Mouse (Mus musculus) brain, embryonic 14.5 days (tissue): ENCODE data around the gene Mpp2. TPM values are rescaled to one million over a fixed set of nuclear protein-coding genes. Genes with fewer than 3 reads are reported as not detected.
A peak's percentile ranks its signal among the peaks of the same experiment; 100 is the strongest.

Experiments used
- DNase-seq: peaks from one replicate; pipeline ENCODE4 v3.0.0-alpha.2; 2011; ENCODE audit warnings: low read depth
- CTCF ChIP-seq: fragments of 200-500 bp; IDR thresholded peaks from 2 replicates; pipeline ENCODE4 v1.5.1; 2012; ENCODE audit warnings: inconsistent platforms, mild to moderate bottlenecking, moderate library complexity, borderline replicate concordance; ENCODE audit not compliant: insufficient read depth, insufficient read length; ENCODE audit errors: extremely low read depth
- POLR2A ChIP-seq: fragments of 200-500 bp; IDR thresholded peaks from 2 replicates; pipeline ENCODE4 v1.6.1; 2012; ENCODE audit warnings: mild to moderate bottlenecking, inconsistent platforms, borderline replicate concordance; ENCODE audit not compliant: poor library complexity, insufficient read depth, insufficient read length, severe bottlenecking; ENCODE audit errors: extremely low read depth
- polyA plus RNA-seq: library from polyadenylated mRNA; depleted of rRNA; stranded (reverse); fragments of >200 nt; gene quantifications from 2 replicates; pipeline ENCODE4 v1.2.3, GENCODE M21; 2012; rRNA removed

Mpp2 gene
- polyA plus RNA-seq, 1 experiment: 49.9 TPM

DNA sequence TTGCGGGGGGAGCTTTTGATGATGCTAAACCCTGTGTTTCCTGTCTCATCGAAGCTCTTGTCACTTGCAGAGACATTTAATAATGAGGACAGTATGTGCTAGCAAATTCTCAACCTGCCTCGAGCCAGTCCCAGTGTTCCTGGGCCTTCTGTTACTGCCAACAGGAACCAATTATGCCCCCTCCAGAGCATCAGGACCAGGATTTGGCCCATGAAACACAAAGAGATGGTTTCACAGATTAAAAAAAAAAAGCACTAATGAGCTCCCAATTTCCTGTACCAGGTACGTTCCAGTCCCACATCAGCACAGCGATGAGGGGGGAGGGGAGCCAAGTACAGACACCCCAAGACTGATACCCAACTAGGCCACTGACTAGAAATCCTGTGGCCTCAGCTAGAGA, 67.1 kb downstream of the Mpp2 start:
- TF ChIP-seq POLR2A: no peak
- TF ChIP-seq CTCF: no peak
- no peak for DNase-seq

DNA sequence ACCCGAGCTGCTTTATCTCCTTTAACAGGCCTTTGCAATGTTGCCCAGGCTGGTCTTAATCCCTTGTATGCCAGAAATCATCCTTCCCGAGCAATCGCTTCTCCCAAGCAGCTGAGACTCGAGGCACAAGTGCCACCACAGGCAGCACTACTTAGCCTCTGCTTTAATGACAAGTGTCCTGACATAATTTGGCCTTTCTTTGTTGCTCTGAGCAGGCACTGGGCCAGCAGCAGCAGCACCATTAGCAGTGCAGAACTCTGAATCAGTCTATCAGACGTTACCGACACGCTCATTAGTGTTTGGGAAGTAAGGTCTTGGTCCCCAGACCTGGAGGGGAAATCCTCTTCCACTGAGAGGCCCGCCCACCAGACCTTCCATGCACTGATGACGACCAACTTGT, 68.6 kb downstream of the Mpp2 start:
- peak; percentile 74 for DNase-seq
- TF ChIP-seq POLR2A (no peak), CTCF (no peak)

- DNase-seq: no peak
- TF ChIP-seq CTCF (no peak), POLR2A (no peak)
Measured at GRCm38 (mm10) chr11:102016136-102016535, 72.2 kb downstream of the Mpp2 start.

- TF ChIP-seq CTCF: no peak
- no peak for DNase-seq
Measured at GRCm38 (mm10) chr11:102015472-102015871, 72.8 kb downstream of the Mpp2 start.

DNA sequence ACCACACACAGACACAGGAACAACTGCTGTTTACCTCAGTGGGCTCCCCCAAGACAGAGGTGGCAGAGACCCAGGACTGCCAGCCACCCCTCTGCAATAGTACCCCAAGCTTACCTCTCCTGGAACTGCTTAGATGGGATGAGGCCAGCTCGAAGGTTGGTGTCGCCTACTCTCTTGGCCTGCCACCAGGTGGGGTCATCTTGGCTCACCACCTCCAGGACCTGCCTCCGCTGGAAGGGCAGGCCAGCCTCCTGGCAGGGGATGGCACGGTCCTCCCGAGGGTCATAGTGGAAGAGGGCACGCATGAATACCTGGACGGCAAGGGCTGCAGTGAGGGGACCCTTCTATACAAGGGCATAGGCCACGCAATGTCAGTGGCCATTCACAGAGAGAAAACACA, 75.1 kb downstream of the Mpp2 start:
- no peak for TF ChIP-seq CTCF
- no peak for TF ChIP-seq POLR2A
- no peak for DNase-seq

DNA sequence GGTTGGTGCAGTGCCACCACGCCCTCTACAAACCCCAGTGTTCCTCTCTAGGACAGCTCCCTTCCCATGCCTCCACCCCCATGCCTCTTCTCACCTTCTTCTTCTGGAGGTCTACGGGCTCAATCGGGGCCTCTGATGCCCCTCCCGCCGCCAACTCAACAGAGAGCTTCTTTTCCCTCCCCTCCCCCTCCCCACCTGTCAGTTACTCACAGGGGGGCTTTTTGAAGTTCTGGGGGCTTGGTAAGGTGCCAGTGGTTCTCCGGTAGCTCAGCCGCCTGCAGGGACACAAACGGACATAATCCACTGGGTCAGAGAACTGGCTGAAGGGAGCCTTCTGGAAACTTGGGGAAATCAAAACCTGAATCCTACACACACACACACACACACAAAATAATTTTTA, 76.8 kb downstream of the Mpp2 start:
- DNase-seq: no peak
- TF ChIP-seq CTCF: no peak
- TF ChIP-seq POLR2A: no peak

DNA sequence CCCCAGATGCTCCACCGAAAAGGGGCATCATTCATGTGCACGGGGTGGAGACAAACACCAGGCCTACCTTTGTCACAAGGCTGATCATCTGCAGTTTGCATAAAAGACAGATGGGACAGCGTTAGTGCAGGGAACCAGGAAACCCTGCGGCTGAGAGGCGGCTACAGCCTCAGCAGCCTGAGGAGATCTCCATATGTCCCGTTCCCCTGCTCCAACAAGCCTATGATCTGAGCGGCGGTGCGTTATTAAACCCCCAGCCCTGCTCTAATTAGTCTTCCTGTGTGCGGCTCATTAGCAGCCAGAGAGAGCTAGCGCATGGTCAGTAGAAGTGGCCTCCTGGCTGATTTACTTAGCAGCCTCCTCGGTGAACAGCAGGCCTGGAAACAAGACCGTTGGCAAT, 78.2 kb downstream of the Mpp2 start:
- TF ChIP-seq POLR2A (no peak), CTCF (no peak)
- DNase-seq: peak; percentile 94

- TF ChIP-seq CTCF (no peak), POLR2A (no peak)
Measured at GRCm38 (mm10) chr11:102008954-102009637, 79.2 kb downstream of the Mpp2 start.

GRCm38 (mm10) chr11:102008372-102008771, 79.9 kb downstream of the Mpp2 start:
- no peak for DNase-seq
- TF ChIP-seq CTCF (no peak), POLR2A (no peak)

More at GRCm38 (mm10) chr11:102008954-102009637, 79.2 kb downstream of the Mpp2 start:
- no peak for DNase-seq

Other genes starting within 250 kb of the Mpp2 start
- gene Meox1, start 194.1 kb downstream of the Mpp2 start, polyA plus RNA-seq: 0.35 and 0.36 TPM in 2 replicates
- 0.22 and 0.23 TPM in 2 replicates for gene Sost, start 121.5 kb downstream of the Mpp2 start, polyA plus RNA-seq
- not detected in 2 replicates for gene Cfap97d1, start 104.2 kb downstream of the Mpp2 start, polyA plus RNA-seq
- gene Dusp3, start 101.5 kb downstream of the Mpp2 start, polyA plus RNA-seq: 9.7 and 15.4 TPM in 2 replicates
- 50.9 and 55.3 TPM in 2 replicates for gene Mpp3, start 60.1 kb downstream of the Mpp2 start, polyA plus RNA-seq
- 0.11 and 0.15 TPM in 2 replicates for gene Cd300lg, start 47.0 kb downstream of the Mpp2 start, polyA plus RNA-seq
- gene Ppy, start 12.8 kb upstream of the Mpp2 start, polyA plus RNA-seq: not detected in 2 replicates
- 1.8 and 4.0 TPM in 2 replicates for gene Pyy, start 19.3 kb upstream of the Mpp2 start, polyA plus RNA-seq
- gene Nags, start 57.0 kb upstream of the Mpp2 start, polyA plus RNA-seq: 0.04 and 0.05 TPM in 2 replicates
- 36.3 and 38.6 TPM in 2 replicates for gene Tmem101, start 67.9 kb upstream of the Mpp2 start, polyA plus RNA-seq
- gene Lsm12, start 96.8 kb upstream of the Mpp2 start, polyA plus RNA-seq: 36.5 and 47.6 TPM in 2 replicates
- gene G6pc3, start 101.1 kb upstream of the Mpp2 start, polyA plus RNA-seq: 56.9 and 67.0 TPM in 2 replicates
- gene Hdac5, start 141.7 kb upstream of the Mpp2 start, polyA plus RNA-seq: 147 and 153 TPM in 2 replicates
- gene BC030867, start 160.4 kb upstream of the Mpp2 start, polyA plus RNA-seq: 5.0 and 8.2 TPM in 2 replicates
- gene Asb16, start 180.2 kb upstream of the Mpp2 start, polyA plus RNA-seq: 0.25 and 0.56 TPM in 2 replicates
- gene Tmub2, start 196.4 kb upstream of the Mpp2 start, polyA plus RNA-seq: 74.7 and 88.3 TPM in 2 replicates
- gene Atxn7l3, start 208.1 kb upstream of the Mpp2 start, polyA plus RNA-seq: 116 and 130 TPM in 2 replicates
- 57.7 and 80.5 TPM in 2 replicates for gene Ubtf, start 231.2 kb upstream of the Mpp2 start, polyA plus RNA-seq